Mouse (Mus musculus): Measurements from ENCODE around the gene Fbxo28. TPM values are rescaled to one million over a fixed set of nuclear protein-coding genes. Genes with fewer than 3 reads are reported as not detected.

Fbxo28 gene
- polyA plus RNA-seq, 2 experiments: 3.8 to 7.1 TPM

- ATAC-seq (ENCODE audit: insufficient read depth) (no peak), DNase-seq (ENCODE audit: low read depth in 3 of 3, low spot score in 3 of 3) (peak; percentile 5 to 29 (median 19))
- 29% methylated on average over 8 of the region's 8 CpGs for WGBS (ENCODE audit: insufficient replicate concordance)
- TF ChIP-seq EP300 (IDR thresholded peaks at IDR 0.05; ENCODE audit: low read depth) (no peak), CTCF (IDR thresholded peaks at IDR 0.05; ENCODE audit: low read depth) (peak; percentile 71)
- Histone ChIP-seq H3K9me3 (ENCODE audit: control insufficient read depth, low read length) (no peaks in the 10 kb centered on the region), H3K4me2 (ENCODE audit: low read depth) (no peak overlapping the region), H3K4me3 (ENCODE audit: insufficient read depth in 1 of 2, low read depth in 2 of 2, low read length in 2 of 2) (no peak overlapping the region), H3K36me3 (replicated peaks; ENCODE audit: control insufficient read depth, insufficient read depth, low read depth) (no peaks in the 10 kb centered on the region), H3K27me3 (ENCODE audit: control insufficient read depth, insufficient read depth, low read length) (no peaks in the 10 kb centered on the region), H3K27ac (no peak overlapping the region), H3K4me1 (replicated peaks; ENCODE audit: control insufficient read depth in 2 of 2, insufficient read depth in 2 of 2, low read length in 1 of 2) (no peaks in the 10 kb centered on the region), H3K9ac (replicated peaks) (no peak overlapping the region)
Measured at GRCm38 (mm10) chr1:182376221-182376620, 34.8 kb upstream of the Fbxo28 start.

- peaks cover 5% of the 10 kb centered on the region; the same call in 1 of the 2 replicates for H3K27me3 ChIP-seq (ENCODE audit: control insufficient read depth, insufficient read depth, low read length)
- no peak for DNase-seq (ENCODE audit: low read depth in 3 of 3, low spot score in 3 of 3)
Measured at GRCm38 (mm10) chr1:182371891-182372290, 30.5 kb upstream of the Fbxo28 start.

DNA sequence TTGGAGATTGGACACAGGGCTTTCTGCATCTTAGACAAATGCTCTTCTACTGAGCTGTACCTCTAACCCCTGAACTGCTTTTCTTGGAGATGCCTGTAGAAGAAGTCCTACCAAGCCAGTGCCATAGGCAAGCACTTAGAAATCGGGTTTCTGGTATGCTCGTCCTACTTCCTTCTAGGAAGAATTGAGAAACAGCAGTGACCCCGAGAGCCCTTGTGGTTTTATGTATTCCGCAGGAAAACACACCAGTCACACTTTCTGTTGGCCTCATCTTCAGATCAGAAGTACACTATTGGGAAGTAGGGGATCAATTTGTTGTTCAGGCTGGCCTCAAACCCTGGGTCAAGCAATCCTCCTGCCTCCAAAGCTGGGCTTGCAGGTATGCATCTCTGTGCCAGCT lies 28.0 kb upstream of the Fbxo28 start:
- WGBS (ENCODE audit: insufficient replicate concordance): 7% methylated on average over 4 of the region's 4 CpGs
- no peak for TF ChIP-seq CTCF (IDR thresholded peaks at IDR 0.05; ENCODE audit: low read depth)
- no peak for TF ChIP-seq EP300 (IDR thresholded peaks at IDR 0.05; ENCODE audit: low read depth)
- no peaks in the 10 kb centered on the region for H3K9me3 ChIP-seq (ENCODE audit: control insufficient read depth, low read length)
- ATAC-seq (ENCODE audit: insufficient read depth) (no peak), DNase-seq (ENCODE audit: low read depth in 3 of 3, low spot score in 3 of 3) (no peak)
- no peak overlapping the region for H3K4me2 ChIP-seq (ENCODE audit: low read depth)
- H3K4me1 ChIP-seq (replicated peaks; ENCODE audit: control insufficient read depth in 2 of 2, insufficient read depth in 2 of 2, low read length in 1 of 2): no peaks in the 10 kb centered on the region
- H3K27me3 ChIP-seq (ENCODE audit: control insufficient read depth, insufficient read depth, low read length): peaks cover 5% of the 10 kb centered on the region; the same call in 1 of the 2 replicates
- H3K4me3 ChIP-seq (ENCODE audit: insufficient read depth in 1 of 2, low read depth in 2 of 2, low read length in 2 of 2): no peak overlapping the region
- no peak overlapping the region for H3K27ac ChIP-seq
- no peaks in the 10 kb centered on the region for H3K36me3 ChIP-seq (replicated peaks; ENCODE audit: control insufficient read depth, insufficient read depth, low read depth)
- H3K9ac ChIP-seq (replicated peaks): no peak overlapping the region

More at GRCm38 (mm10) chr1:182371891-182372290, 30.5 kb upstream of the Fbxo28 start:
- Histone ChIP-seq H3K4me1 (replicated peaks; ENCODE audit: control insufficient read depth in 2 of 2, insufficient read depth in 2 of 2, low read length in 1 of 2) (no peaks in the 10 kb centered on the region), H3K9ac (replicated peaks) (no peak overlapping the region), H3K9me3 (ENCODE audit: control insufficient read depth, low read length) (no peaks in the 10 kb centered on the region), H3K4me2 (ENCODE audit: low read depth) (no peak overlapping the region), H3K36me3 (replicated peaks; ENCODE audit: control insufficient read depth, insufficient read depth, low read depth) (no peaks in the 10 kb centered on the region), H3K4me3 (ENCODE audit: insufficient read depth in 1 of 2, low read depth in 2 of 2, low read length in 2 of 2) (no peak overlapping the region), H3K27ac (no peak overlapping the region)
- 36% methylated on average over 8 of the region's 8 CpGs for WGBS (ENCODE audit: insufficient replicate concordance)
- ATAC-seq (ENCODE audit: insufficient read depth): no peak
- no peak for TF ChIP-seq CTCF (IDR thresholded peaks at IDR 0.05; ENCODE audit: low read depth)
- TF ChIP-seq EP300 (IDR thresholded peaks at IDR 0.05; ENCODE audit: low read depth): no peak

GRCm38 (mm10) chr1:182368782-182369181 lies 27.4 kb upstream of the Fbxo28 start:
- H3K4me1 ChIP-seq (replicated peaks; ENCODE audit: control insufficient read depth in 2 of 2, insufficient read depth in 2 of 2, low read length in 1 of 2): no peaks in the 10 kb centered on the region
- H3K9ac ChIP-seq (replicated peaks): no peak overlapping the region
- no peak for TF ChIP-seq CTCF (IDR thresholded peaks at IDR 0.05; ENCODE audit: low read depth)
- TF ChIP-seq EP300 (IDR thresholded peaks at IDR 0.05; ENCODE audit: low read depth): no peak
- H3K4me2 ChIP-seq (ENCODE audit: low read depth): no peak overlapping the region
- no peaks in the 10 kb centered on the region for H3K9me3 ChIP-seq (ENCODE audit: control insufficient read depth, low read length)
- WGBS (ENCODE audit: insufficient replicate concordance): 25% methylated on average over 8 of the region's 8 CpGs
- DNase-seq (ENCODE audit: low read depth in 3 of 3, low spot score in 3 of 3): no peak
- no peak for ATAC-seq (ENCODE audit: insufficient read depth)
- no peak overlapping the region for H3K27ac ChIP-seq
- H3K4me3 ChIP-seq (ENCODE audit: insufficient read depth in 1 of 2, low read depth in 2 of 2, low read length in 2 of 2): no peak overlapping the region
- no peaks in the 10 kb centered on the region for H3K36me3 ChIP-seq (replicated peaks; ENCODE audit: control insufficient read depth, insufficient read depth, low read depth)
- H3K27me3 ChIP-seq (ENCODE audit: control insufficient read depth, insufficient read depth, low read length): peaks cover 5% of the 10 kb centered on the region; the same call in 1 of the 2 replicates

DNA sequence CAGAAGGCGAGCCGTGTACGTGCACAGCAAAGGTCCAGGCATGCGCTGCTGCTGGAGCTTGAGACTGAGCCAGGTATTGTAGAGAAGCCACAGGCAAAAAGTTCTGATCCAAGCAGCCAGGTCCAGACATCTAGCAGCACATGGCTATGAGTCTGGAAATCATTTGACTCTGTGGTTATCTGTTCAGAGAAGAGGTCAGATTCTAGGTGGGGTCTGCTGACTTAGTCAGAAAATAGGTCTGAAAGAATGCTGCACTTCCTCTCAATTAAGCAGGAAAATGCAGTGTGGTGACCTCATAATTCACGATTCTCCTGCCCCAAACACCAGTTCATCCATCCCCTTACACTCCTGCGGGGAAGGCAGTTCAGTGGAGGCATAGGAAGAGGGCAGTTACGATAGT lies 26.9 kb upstream of the Fbxo28 start:
- Histone ChIP-seq H3K27me3 (ENCODE audit: control insufficient read depth, insufficient read depth, low read length) (peaks cover 5% of the 10 kb centered on the region; the same call in 1 of the 2 replicates), H3K36me3 (replicated peaks; ENCODE audit: control insufficient read depth, insufficient read depth, low read depth) (no peaks in the 10 kb centered on the region), H3K4me3 (ENCODE audit: insufficient read depth in 1 of 2, low read depth in 2 of 2, low read length in 2 of 2) (no peak overlapping the region), H3K27ac (no peak overlapping the region), H3K9me3 (ENCODE audit: control insufficient read depth, low read length) (no peaks in the 10 kb centered on the region), H3K9ac (replicated peaks) (no peak overlapping the region), H3K4me1 (replicated peaks; ENCODE audit: control insufficient read depth in 2 of 2, insufficient read depth in 2 of 2, low read length in 1 of 2) (no peaks in the 10 kb centered on the region), H3K4me2 (ENCODE audit: low read depth) (no peak overlapping the region)
- TF ChIP-seq CTCF (IDR thresholded peaks at IDR 0.05; ENCODE audit: low read depth): no peak
- no peak for TF ChIP-seq EP300 (IDR thresholded peaks at IDR 0.05; ENCODE audit: low read depth)
- ATAC-seq (ENCODE audit: insufficient read depth) (no peak), DNase-seq (ENCODE audit: low read depth in 3 of 3, low spot score in 3 of 3) (no peak)
- 66% methylated on average over 7 of the region's 7 CpGs for WGBS (ENCODE audit: insufficient replicate concordance)

Measured in liver, embryonic 14.5 days (tissue).